Mouse (Mus musculus): ENCODE measurements at regions not wholly inside any gene's neighbourhood (a gene's known extent, or its start where the extent isn't known, plus 50 kb on each side); places are given as distances from the start of the nearest gene placed in this dataset.

GRCm38 (mm10) chr9:73319704-73320307 is 206.6 kb downstream of the Rsl24d1 start:
- no peak for DNase-seq (ENCODE audit: low spot score)

GRCm38 (mm10) chr9:73331066-73331465 is 217.8 kb downstream of the Rsl24d1 start:
- no peak for DNase-seq (ENCODE audit: low spot score)

- no peak for DNase-seq (ENCODE audit: low spot score)
Observed at GRCm38 (mm10) chr9:73336039-73336438, 222.8 kb downstream of the Rsl24d1 start.

GRCm38 (mm10) chr9:73337045-73337740 is 224.0 kb downstream of the Rsl24d1 start:
- DNase-seq (ENCODE audit: low spot score), result no peak

- DNase-seq (ENCODE audit: low spot score), result no peak
Observed at GRCm38 (mm10) chr9:73355876-73356275, 242.7 kb downstream of the Rsl24d1 start.

- DNase-seq (ENCODE audit: low spot score), result no peak
Observed at GRCm38 (mm10) chr9:73358968-73359367, 245.7 kb downstream of the Rsl24d1 start.

- DNase-seq (ENCODE audit: low spot score), result no peak
Observed at GRCm38 (mm10) chr9:73380768-73381167, 267.5 kb downstream of the Rsl24d1 start.

- no peak for DNase-seq (ENCODE audit: low spot score)
Observed at GRCm38 (mm10) chr9:73392036-73392435, 278.8 kb downstream of the Rsl24d1 start.

- DNase-seq (ENCODE audit: low spot score), result no peak
Observed at GRCm38 (mm10) chr9:73413367-73413930, 300.2 kb downstream of the Rsl24d1 start.

- DNase-seq (ENCODE audit: low spot score), result no peak
Observed at GRCm38 (mm10) chr9:73416084-73416777, 303.0 kb downstream of the Rsl24d1 start.
